Mouse (Mus musculus) liver, embryonic 16.5 days (tissue): ENCODE data around the gene Tbc1d16. TPM values are rescaled to one million over a fixed set of nuclear protein-coding genes. Genes with fewer than 3 reads are reported as not detected.

ENCODE experiments used
- ATAC-seq: fragments of 200-750 bp; cut with Nextera tagmentation; 2 replicates; pipeline ENCODE4 v1.8.0; 2017; ENCODE audit warnings: low read depth, mild to moderate bottlenecking, moderate number of reproducible peaks, moderate library complexity
- H3K27ac ChIP-seq: fragments of 300-500 bp; sonication (generic); 2 replicates; pipeline ENCODE4 v1.5.1; 2014; ENCODE audit warnings: mild to moderate bottlenecking, low read length
- H3K27me3 ChIP-seq: fragments of 300-500 bp; sonication (generic); 2 replicates; pipeline ENCODE4 v1.6.1; 2014; ENCODE audit warnings: low read depth, low read length, mixed read lengths; ENCODE audit not compliant: control insufficient read depth, insufficient read depth
- H3K36me3 ChIP-seq: fragments of 300-500 bp; sonication (generic); 2 replicates; pipeline ENCODE4 v1.6.1; 2014; ENCODE audit warnings: mild to moderate bottlenecking; ENCODE audit not compliant: control insufficient read depth, insufficient read depth
- H3K4me1 ChIP-seq: fragments of 300-500 bp; sonication (generic); 2 replicates; pipeline ENCODE4 v1.6.1; 2014; ENCODE audit warnings: low read depth, low read length, mixed read lengths; ENCODE audit not compliant: control insufficient read depth
- H3K4me2 ChIP-seq: fragments of 300-500 bp; sonication (generic); 2 replicates; pipeline ENCODE4 v1.6.1; 2014; ENCODE audit warnings: low read depth, low read length, mixed read lengths
- H3K4me3 ChIP-seq: fragments of 300-500 bp; sonication (generic); 2 replicates; pipeline ENCODE4 v1.5.1; 2014; ENCODE audit warnings: low read depth, mild to moderate bottlenecking, low read length
- H3K9ac ChIP-seq: fragments of 300-500 bp; sonication (generic); 2 replicates; pipeline ENCODE4 v1.6.1; 2014; ENCODE audit warnings: low read depth, low read length
- H3K9me3 ChIP-seq: fragments of 300-500 bp; sonication (generic); replicated peaks from 2 replicates; pipeline ENCODE4 v1.6.1; 2016; ENCODE audit warnings: low read length; ENCODE audit not compliant: control insufficient read depth
- WGBS: fragments of 180-500 bp; shearing (Covaris S2); extraction: QIAGEN DNeasy Blood & Tissue Kit; methylation state at CpG from one replicate; pipeline ENCODE4 v1.1.7; 2014; ENCODE audit not compliant: insufficient replicate concordance; 5-methylcytosine and 5-hydroxymethylcytosine counted together
- polyA plus RNA-seq: library from polyadenylated mRNA; unstranded; fragments of >200 nt; fragmentation: Nextera tagmentation; extraction: Ambion mirVana; gene quantifications from 2 replicates; pipeline ENCODE4 v1.2.1, GENCODE M21; 2015

Gene Tbc1d16
- polyA plus RNA-seq, 1 experiment from 2014 or later: 1.8 TPM

GRCm38 (mm10) chr11:119238305-119238721 is 10.0 kb upstream of the Tbc1d16 start:
- Histone ChIP-seq H3K9ac (no peak overlapping the region), H3K4me3 (peak overlapping the region; percentile 46), H3K36me3 (no peaks in the 10 kb centered on the region), H3K4me1 (peaks cover 2% of the 10 kb centered on the region; the same call in 1 of the 2 replicates), H3K4me2 (peak overlapping the region; percentile 60), H3K27me3 (no peaks in the 10 kb centered on the region), H3K27ac (no peak overlapping the region), H3K9me3 (no peaks in the 10 kb centered on the region)
- peak; percentile 71 for ATAC-seq
- WGBS: under 1% methylated on average over 11 of the region's 11 CpGs

DNA sequence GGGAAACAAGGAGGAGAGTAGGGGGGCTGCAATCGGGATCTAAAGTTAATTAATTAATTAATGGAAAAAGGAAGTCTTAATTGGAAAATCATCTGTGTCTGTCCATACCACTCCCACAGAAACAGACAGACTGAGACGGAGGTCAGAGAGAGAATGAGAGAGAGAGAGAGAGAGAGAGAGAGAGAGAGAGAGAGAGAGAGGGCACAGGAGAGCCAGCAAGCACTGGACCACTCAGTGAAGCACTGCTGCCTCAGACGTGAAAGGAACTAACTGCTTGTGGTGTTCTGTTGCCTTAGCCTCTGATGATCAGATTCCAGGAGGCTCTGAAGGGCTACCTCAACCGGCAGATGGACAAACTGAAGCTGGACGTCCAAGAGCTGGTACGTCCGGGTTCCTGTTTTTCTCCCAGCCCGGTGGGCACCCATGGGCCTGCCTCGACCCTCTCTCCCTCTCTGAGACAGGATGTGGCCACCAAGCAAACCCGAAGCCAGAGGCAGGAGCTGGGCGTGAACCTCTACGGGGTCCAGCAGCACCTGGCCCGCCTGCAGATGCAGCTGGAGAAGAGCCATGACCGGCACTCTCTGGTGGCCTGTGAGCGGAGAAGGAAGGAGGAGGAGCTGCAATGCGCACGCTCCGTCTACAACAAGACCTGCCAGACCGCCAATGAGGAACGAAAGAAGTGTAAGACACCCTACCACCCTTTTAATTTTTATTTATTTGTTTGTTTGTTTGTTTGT is 9.4 kb upstream of the Tbc1d16 start:
- 13% methylated on average over 20 of the region's 20 CpGs for WGBS
- Histone ChIP-seq H3K27ac (no peak overlapping the region), H3K9ac (peak overlapping the region; percentile 6; the same call in 1 of the 2 replicates)

GRCm38 (mm10) chr11:119237007-119237406 is 8.7 kb upstream of the Tbc1d16 start:
- Histone ChIP-seq H3K36me3 (no peaks in the 10 kb centered on the region), H3K9me3 (no peaks in the 10 kb centered on the region), H3K27me3 (no peaks in the 10 kb centered on the region), H3K4me3 (no peak overlapping the region), H3K4me2 (no peak overlapping the region), H3K27ac (no peak overlapping the region), H3K9ac (no peak overlapping the region), H3K4me1 (peaks cover 2% of the 10 kb centered on the region; the same call in 1 of the 2 replicates)
- WGBS: 48% methylated on average over 3 of the region's 3 CpGs
- ATAC-seq: no peak

More for the DNA sequence above, 9.4 kb upstream of the Tbc1d16 start:
- Histone ChIP-seq H3K4me3 (peak overlapping the region; percentile 46), H3K27me3 (no peaks in the 10 kb centered on the region), H3K4me1 (peaks cover 2% of the 10 kb centered on the region; the same call in 1 of the 2 replicates), H3K9me3 (no peaks in the 10 kb centered on the region), H3K36me3 (no peaks in the 10 kb centered on the region), H3K4me2 (peak overlapping the region; percentile 60)
- peak; percentile 38; the same call in 1 of the 2 replicates for ATAC-seq

DNA sequence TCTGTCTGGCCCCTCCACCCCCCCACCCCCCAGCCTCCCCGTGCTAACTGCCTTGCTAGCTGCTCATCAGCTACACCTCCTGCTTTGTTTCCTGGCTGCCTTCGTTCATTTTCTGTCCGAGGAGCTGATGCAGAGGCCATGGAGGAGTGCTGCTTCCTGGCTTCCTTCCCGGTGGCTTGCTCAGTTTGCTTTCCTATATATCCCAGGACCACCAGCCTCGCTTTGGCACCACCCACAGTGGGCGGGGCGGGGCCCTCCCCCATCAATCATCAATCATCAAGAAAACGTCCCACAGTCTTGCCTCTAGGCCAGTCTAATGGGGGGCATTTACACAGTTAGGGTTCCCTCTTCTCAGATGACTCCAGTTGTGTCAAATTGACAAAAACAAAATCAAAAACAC is 8.1 kb upstream of the Tbc1d16 start:
- WGBS: 28% methylated on average over 8 of the region's 8 CpGs
- no peak overlapping the region for H3K27ac ChIP-seq
- H3K27me3 ChIP-seq: no peaks in the 10 kb centered on the region
- no peaks in the 10 kb centered on the region for H3K36me3 ChIP-seq
- H3K9ac ChIP-seq: no peak overlapping the region
- H3K4me2 ChIP-seq: no peak overlapping the region
- peaks cover 2% of the 10 kb centered on the region; the same call in 1 of the 2 replicates for H3K4me1 ChIP-seq
- H3K9me3 ChIP-seq: no peaks in the 10 kb centered on the region
- H3K4me3 ChIP-seq: no peak overlapping the region
- ATAC-seq: no peak

DNA sequence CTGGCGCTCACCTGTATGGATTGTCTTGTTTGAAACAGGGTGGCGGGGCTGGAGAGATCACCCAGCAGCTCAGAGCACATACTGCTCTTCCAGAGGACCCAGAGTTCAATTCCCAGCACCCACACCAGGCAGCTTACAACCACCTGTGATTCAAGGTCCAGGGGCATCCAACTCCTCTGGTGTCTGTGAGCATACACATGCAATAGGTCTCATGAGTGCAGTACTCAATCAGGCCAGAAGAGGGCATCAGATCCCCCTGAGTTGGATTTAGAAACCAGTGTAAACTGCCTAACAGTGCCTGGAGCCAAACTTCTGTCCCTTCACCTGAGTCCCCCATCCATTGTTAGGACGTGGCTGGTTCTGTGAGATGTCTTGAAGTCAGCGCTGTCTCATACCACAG is 7.3 kb upstream of the Tbc1d16 start:
- no peak for ATAC-seq
- no peak overlapping the region for H3K4me3 ChIP-seq
- peaks cover 2% of the 10 kb centered on the region; the same call in 1 of the 2 replicates for H3K4me1 ChIP-seq
- H3K27me3 ChIP-seq: no peaks in the 10 kb centered on the region; the same call in 1 of the 2 replicates
- 61% methylated on average over 4 of the region's 4 CpGs for WGBS
- no peaks in the 10 kb centered on the region for H3K9me3 ChIP-seq
- H3K9ac ChIP-seq: no peak overlapping the region
- H3K36me3 ChIP-seq: no peaks in the 10 kb centered on the region
- no peak overlapping the region for H3K27ac ChIP-seq
- no peak overlapping the region for H3K4me2 ChIP-seq

DNA sequence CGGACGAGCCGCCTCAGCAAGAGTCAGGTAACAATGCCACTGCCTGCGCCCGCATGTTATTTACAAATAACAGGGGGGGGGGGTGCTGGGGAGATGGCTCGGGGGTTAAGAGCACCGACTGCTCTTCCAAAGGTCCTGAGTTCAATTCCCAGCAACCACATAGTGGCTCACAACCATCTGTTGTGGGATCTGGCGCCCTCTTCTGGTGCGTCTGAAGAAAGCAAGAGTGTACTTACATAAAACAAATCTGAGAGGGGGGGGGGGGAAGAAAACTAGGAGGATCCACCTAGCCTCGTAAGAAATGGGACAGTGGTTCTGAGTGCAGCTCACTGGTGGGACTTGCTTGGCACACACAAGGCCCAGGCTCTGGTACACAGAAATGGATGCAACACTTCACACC is 6.5 kb upstream of the Tbc1d16 start:
- no peak overlapping the region for H3K9ac ChIP-seq
- H3K4me1 ChIP-seq: peaks cover 2% of the 10 kb centered on the region; the same call in 1 of the 2 replicates
- no peaks in the 10 kb centered on the region for H3K36me3 ChIP-seq
- H3K27ac ChIP-seq: no peak overlapping the region
- H3K9me3 ChIP-seq: no peaks in the 10 kb centered on the region
- no peak for ATAC-seq
- no peak overlapping the region for H3K4me3 ChIP-seq
- no peak overlapping the region for H3K4me2 ChIP-seq
- WGBS: 75% methylated on average over 10 of the region's 10 CpGs
- H3K27me3 ChIP-seq: peaks cover 3% of the 10 kb centered on the region; the same call in 1 of the 2 replicates

- Histone ChIP-seq H3K36me3 (no peaks in the 10 kb centered on the region), H3K9ac (no peak overlapping the region), H3K9me3 (no peaks in the 10 kb centered on the region), H3K27ac (no peak overlapping the region), H3K4me2 (peak overlapping the region; percentile 77), H3K4me3 (peak overlapping the region; percentile 66), H3K4me1 (peaks cover 9% of the 10 kb centered on the region), H3K27me3 (peaks cover 24% of the 10 kb centered on the region)
- ATAC-seq: peak; percentile 53
- WGBS: 3% methylated on average over 34 of the region's 34 CpGs
Observed at GRCm38 (mm10) chr11:119228846-119229626, 737 bp upstream of the Tbc1d16 start.

GRCm38 (mm10) chr11:119227591-119227990 is 708 bp downstream of the Tbc1d16 start:
- Histone ChIP-seq H3K4me1 (peaks cover 9% of the 10 kb centered on the region), H3K36me3 (no peaks in the 10 kb centered on the region), H3K4me2 (peak overlapping the region; percentile 77), H3K4me3 (peak overlapping the region; percentile 66), H3K27ac (no peak overlapping the region), H3K9ac (peak overlapping the region; percentile 61), H3K9me3 (no peaks in the 10 kb centered on the region), H3K27me3 (peaks cover 24% of the 10 kb centered on the region)
- ATAC-seq: no peak
- 4% methylated on average over 12 of the region's 12 CpGs for WGBS

DNA sequence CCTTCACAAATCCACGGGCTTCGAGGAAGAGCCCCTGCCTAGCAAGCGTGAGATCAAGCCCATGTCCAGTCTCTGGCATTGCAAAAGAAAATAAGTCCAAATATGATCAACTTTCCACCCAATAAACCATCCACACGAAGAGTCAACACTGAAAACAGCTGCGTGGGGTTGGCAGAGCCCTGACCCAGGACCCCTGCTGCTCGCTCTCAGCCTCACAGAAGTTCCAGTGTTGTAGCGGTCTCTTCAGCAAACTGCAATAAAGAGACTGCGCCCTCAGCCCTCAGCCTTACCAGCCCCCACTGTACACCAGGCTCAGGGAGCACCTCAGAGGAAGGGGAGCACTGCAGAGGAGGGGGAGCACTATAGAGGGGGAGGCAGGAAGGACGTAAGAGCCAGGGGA is 2.7 kb downstream of the Tbc1d16 start:
- Histone ChIP-seq H3K4me1 (peaks cover 9% of the 10 kb centered on the region), H3K4me2 (no peak overlapping the region), H3K27ac (no peak overlapping the region), H3K4me3 (no peak overlapping the region), H3K36me3 (no peaks in the 10 kb centered on the region), H3K27me3 (peaks cover 24% of the 10 kb centered on the region), H3K9ac (no peak overlapping the region), H3K9me3 (no peaks in the 10 kb centered on the region)
- 66% methylated on average over 9 of the region's 9 CpGs for whole genome bisulfite sequencing
- ATAC-seq: no peak
